Mouse (Mus musculus): ENCODE measurements around the gene Fam187b. TPM values are rescaled to one million over a fixed set of nuclear protein-coding genes. Genes with fewer than 3 reads are reported as not detected.

The Fam187b gene
- total RNA-seq, 2 experiments from 2014 or later: 0.23 to 0.38 TPM

GRCm38 (mm10) chr7:30959786-30960349 lies 13.7 kb upstream of the Fam187b start:
- no peak for DNase-seq (ENCODE audit: extremely low spot score in 1 of 2, low spot score in 2 of 2)
- TF ChIP-seq CTCF (IDR thresholded peaks at IDR 0.05): no peak
- Histone ChIP-seq H3K4me3 (no peak overlapping the region), H3K27ac (no peak overlapping the region)
- intact Hi-C loops (cut with DNase I): loop anchor here (5.0 kb wide), 2 partner anchors 137 to 373 kb away; partner anchors contain the start of gene Kmt2b

- Histone ChIP-seq H3K4me3 (no peak overlapping the region), H3K27ac (no peak overlapping the region)
- DNase-seq (ENCODE audit: extremely low spot score in 1 of 2, low spot score in 2 of 2): no peak
- intact Hi-C loops (cut with DNase I): no loop called here
- TF ChIP-seq CTCF (IDR thresholded peaks at IDR 0.05): no peak
Observed at GRCm38 (mm10) chr7:30962862-30963261, 10.7 kb upstream of the Fam187b start.

GRCm38 (mm10) chr7:30964366-30964765 lies 9.2 kb upstream of the Fam187b start:
- no peak overlapping the region for H3K27ac ChIP-seq
- no peak for DNase-seq (ENCODE audit: extremely low spot score in 1 of 2, low spot score in 2 of 2)
- no peak overlapping the region for H3K4me3 ChIP-seq
- TF ChIP-seq CTCF (IDR thresholded peaks at IDR 0.05): no peak
- intact Hi-C loops (cut with DNase I): no loop called here

GRCm38 (mm10) chr7:30965677-30966076 lies 7.9 kb upstream of the Fam187b start:
- Histone ChIP-seq H3K4me3 (no peak overlapping the region), H3K27ac (no peak overlapping the region)
- no peak for TF ChIP-seq CTCF (IDR thresholded peaks at IDR 0.05)
- intact Hi-C loops (cut with DNase I): loop anchor here (5.0 kb wide), 1 partner anchor 67 kb away; no protein-coding TSS in a partner anchor
- no peak for DNase-seq (ENCODE audit: extremely low spot score in 1 of 2, low spot score in 2 of 2)

GRCm38 (mm10) chr7:30966657-30967056 lies 6.9 kb upstream of the Fam187b start:
- no peak overlapping the region for H3K4me3 ChIP-seq
- no peak for TF ChIP-seq CTCF (IDR thresholded peaks at IDR 0.05)
- intact Hi-C loops (cut with DNase I): loop anchor here (5.0 kb wide), 1 partner anchor 66 kb away; no protein-coding TSS in a partner anchor

GRCm38 (mm10) chr7:30968611-30969010 lies 5.0 kb upstream of the Fam187b start:
- Histone ChIP-seq H3K4me3 (no peak overlapping the region), H3K27ac (peak overlapping the region; percentile 55; the same call in 1 of the 2 replicates)
- intact Hi-C loops (cut with DNase I): loop anchor here (5.0 kb wide), 1 partner anchor 64 kb away; no protein-coding TSS in a partner anchor
- DNase-seq (ENCODE audit: extremely low spot score in 1 of 2, low spot score in 2 of 2): no peak
- TF ChIP-seq CTCF (IDR thresholded peaks at IDR 0.05): no peak

More at GRCm38 (mm10) chr7:30966657-30967056, 6.9 kb upstream of the Fam187b start:
- DNase-seq (ENCODE audit: extremely low spot score in 1 of 2, low spot score in 2 of 2): no peak
- H3K27ac ChIP-seq: no peak overlapping the region

- peak overlapping the region; percentile 55; the same call in 1 of the 2 replicates for H3K27ac ChIP-seq
- DNase-seq (ENCODE audit: extremely low spot score in 1 of 2, low spot score in 2 of 2): no peak
- no peak for TF ChIP-seq CTCF (IDR thresholded peaks at IDR 0.05)
- H3K4me3 ChIP-seq: no peak overlapping the region
- intact Hi-C loops (cut with DNase I): loop anchor here (5.0 kb wide), 1 partner anchor 63 kb away; no protein-coding TSS in a partner anchor
Observed at GRCm38 (mm10) chr7:30969174-30969573, 4.4 kb upstream of the Fam187b start.

GRCm38 (mm10) chr7:30971901-30972300 lies 1.7 kb upstream of the Fam187b start:
- no peak for DNase-seq (ENCODE audit: extremely low spot score in 1 of 2, low spot score in 2 of 2)
- H3K4me3 ChIP-seq: peak overlapping the region; percentile 40; the same call in 1 of the 2 replicates
- intact Hi-C loops (cut with DNase I): loop anchor here (5.0 kb wide), 1 partner anchor 80 kb away; the partner anchor contains the start of gene Fxyd7
- no peak overlapping the region for H3K27ac ChIP-seq
- no peak for TF ChIP-seq CTCF (IDR thresholded peaks at IDR 0.05)

GRCm38 (mm10) chr7:30972426-30973250 lies 952 bp upstream of the Fam187b start:
- TF ChIP-seq CTCF (IDR thresholded peaks at IDR 0.05): no peak
- H3K4me3 ChIP-seq: peak overlapping the region; percentile 40
- intact Hi-C loops (cut with DNase I): loop anchor here (5.0 kb wide), 1 partner anchor 80 kb away; the partner anchor contains the start of gene Fxyd7
- H3K27ac ChIP-seq: peak overlapping the region; percentile 63
- DNase-seq (ENCODE audit: extremely low spot score in 1 of 2, low spot score in 2 of 2): no peak

- no peak for DNase-seq (ENCODE audit: extremely low spot score in 1 of 2, low spot score in 2 of 2)
- H3K27ac ChIP-seq: peak within 1 kb of the TSS; percentile 69
- peak within 1 kb of the TSS; percentile 40 for H3K4me3 ChIP-seq
- intact Hi-C loops (cut with DNase I): loop anchor here (5.0 kb wide), 1 partner anchor 79 kb away; the partner anchor contains the start of gene Fxyd7
- TF ChIP-seq CTCF (IDR thresholded peaks at IDR 0.05): no peak
Observed at GRCm38 (mm10) chr7:30973251-30973500, 414 bp upstream of the Fam187b start, which contains the start of gene Lsr. Lsr (minus strand) TSS chr7:30973464.

- H3K27ac ChIP-seq: no peak overlapping the region
- no peak for DNase-seq (ENCODE audit: extremely low spot score in 1 of 2, low spot score in 2 of 2)
- no peak overlapping the region for H3K4me3 ChIP-seq
- no peak for TF ChIP-seq CTCF (IDR thresholded peaks at IDR 0.05)
- intact Hi-C loops (cut with DNase I): no loop called here
Observed at GRCm38 (mm10) chr7:30981703-30982102, 8.1 kb downstream of the Fam187b start.

- Histone ChIP-seq H3K4me3 (no peak overlapping the region), H3K27ac (no peak overlapping the region)
- intact Hi-C loops (cut with DNase I): no loop called here
- no peak for TF ChIP-seq CTCF (IDR thresholded peaks at IDR 0.05)
- DNase-seq (ENCODE audit: extremely low spot score in 1 of 2, low spot score in 2 of 2): no peak
Observed at GRCm38 (mm10) chr7:30985357-30985756, 11.8 kb downstream of the Fam187b start.
